Mouse (Mus musculus) left cerebral cortex, postnatal 14 days (tissue): Measurements from ENCODE around the gene Osbp. TPM values are rescaled to one million over a fixed set of nuclear protein-coding genes. Genes with fewer than 3 reads are reported as not detected.
"Not testable (repeated sequence)": the region's sequence is repeated elsewhere in the genome, so short reads cannot be mapped to it uniquely, and the experiment has no call there.

Experiments used
- DNase-seq, 2 experiments: peaks; one replicate each; pipeline ENCODE4 v3.0.0; 2021 to 2022; ENCODE audit warnings: low spot score in 2 of 2, mixed read lengths in 1 of 2
- intact Hi-C: fragments of 180-260 bp; cut with DNase I; formaldehyde crosslinking; loops from one replicate; pipeline ENCODE4 v1.15.1; 2025
- total RNA-seq, 2 experiments: library from RNA; stranded (reverse); gene quantifications; 2 replicates each; pipeline ENCODE4 v1.2.3; 2021

Osbp gene
- total RNA-seq, 2 experiments from 2014 or later: 57.0 to 60.3 TPM

- intact Hi-C loops: no loop called here
- DNase-seq: no peak
Observed at GRCm38 (mm10) chr19:11977363-11977762, 11.6 kb downstream of the Osbp start.

GRCm38 (mm10) chr19:11980471-11980870 is 14.7 kb downstream of the Osbp start:
- DNase-seq: no peak
- intact Hi-C loops: loop anchor here (5.0 kb wide), 1 partner anchor 43 kb away; no protein-coding TSS in a partner anchor

- intact Hi-C loops: loop anchor here (5.0 kb wide), 1 partner anchor 47 kb away; no protein-coding TSS in a partner anchor
Observed at GRCm38 (mm10) chr19:11984614-11985013, 18.9 kb downstream of the Osbp start.

GRCm38 (mm10) chr19:11987841-11988240 is 22.1 kb downstream of the Osbp start:
- no peak for DNase-seq
- intact Hi-C loops: no loop called here

More at GRCm38 (mm10) chr19:11984614-11985013, 18.9 kb downstream of the Osbp start:
- not testable (repeated sequence) for DNase-seq

GRCm38 (mm10) chr19:11989334-11989733 is 23.6 kb downstream of the Osbp start:
- intact Hi-C loops: no loop called here
- no peak for DNase-seq

- intact Hi-C loops: no loop called here
- DNase-seq: no peak
Observed at GRCm38 (mm10) chr19:11992034-11992433, 26.3 kb downstream of the Osbp start.

GRCm38 (mm10) chr19:11992441-11993029 is 26.8 kb downstream of the Osbp start:
- intact Hi-C loops: no loop called here
- no peak for DNase-seq

- no peak for DNase-seq
- intact Hi-C loops: no loop called here
Observed at GRCm38 (mm10) chr19:11994703-11995431, 29.1 kb downstream of the Osbp start.

GRCm38 (mm10) chr19:11995722-11996448 is 30.1 kb downstream of the Osbp start:
- intact Hi-C loops: no loop called here
- DNase-seq: no peak

- intact Hi-C loops: no loop called here
- no peak for DNase-seq
Observed at GRCm38 (mm10) chr19:12001686-12002085, 35.9 kb downstream of the Osbp start.

GRCm38 (mm10) chr19:12002125-12002524 is 36.4 kb downstream of the Osbp start:
- intact Hi-C loops: no loop called here
- peak; percentile 74 to 77 for DNase-seq

- intact Hi-C loops: no loop called here
- DNase-seq: no peak
Observed at GRCm38 (mm10) chr19:12002791-12003190, 37.0 kb downstream of the Osbp start.

GRCm38 (mm10) chr19:12003568-12003967 is 37.8 kb downstream of the Osbp start:
- no peak for DNase-seq
- intact Hi-C loops: no loop called here

- intact Hi-C loops: loop anchor here (5.0 kb wide), 2 partner anchors 37 to 227 kb away; partner anchors contain the start of gene Osbp
- DNase-seq: peak; percentile 23 to 61
Observed at GRCm38 (mm10) chr19:12004216-12005008, 38.7 kb downstream of the Osbp start.

- intact Hi-C loops: loop anchor here (5.0 kb wide), 2 partner anchors 38 to 228 kb away; partner anchors contain the start of gene Osbp
- peak; percentile 85 to 93 for DNase-seq
Observed at GRCm38 (mm10) chr19:12005376-12006360, 39.9 kb downstream of the Osbp start.

- intact Hi-C loops: loop anchor here (5.0 kb wide), 2 partner anchors 39 to 229 kb away; partner anchors contain the start of gene Osbp
- DNase-seq: no peak
Observed at GRCm38 (mm10) chr19:12006361-12006947, 40.7 kb downstream of the Osbp start.

GRCm38 (mm10) chr19:12007105-12007931 is 41.6 kb downstream of the Osbp start:
- intact Hi-C loops: loop anchor here (5.0 kb wide), 2 partner anchors 40 to 230 kb away; partner anchors contain the start of gene Osbp
- peak in 1 of 2 experiments; percentile 45 for DNase-seq
